ENCODE assay signal across 18 mouse cellular contexts in genomic region chr6:122609771-122610170, GRCm38 (mm10). TPM values are rescaled to one million over a fixed set of nuclear protein-coding genes. Genes with fewer than 3 reads are reported as not detected.
A peak's percentile ranks its signal among the peaks of the same experiment; 100 is the strongest.
DNase-seq lines count a peak whose midpoint lies in the region; ATAC-seq and TF ChIP-seq lines count a peak whose summit lies in the region.
"Had no signal": no experiment of that assay in that cellular context is flagged by ENCODE, and none has a peak within 500 bp of the region (broad histone marks: within the 10 kb centered on the region; RNA-seq: fewer than 3 reads in every experiment).

Gene Gdf3 (minus strand): TSS chr6:122610087.

- DNase-seq in heart, postnatal 14 days = no peak
- DNase-seq in liver, embryonic 14.5 days (ENCODE audit: low read depth in 3 of 3, low spot score in 3 of 3) = no peak
- no peak for DNase-seq in adrenal gland, postnatal 10 days
- no peak for DNase-seq in yolk sac, embryonic 10.5 days (ENCODE audit: low spot score)
- DNase-seq: adrenal gland, adult 8-10 months; B cell, adult 2 months; cerebellum, adult 11 months; gastrocnemius, postnatal 25 days; kidney, postnatal 36 days; lung, embryonic 14.5 days; midbrain, embryonic 14.5 days had no signal

- intact Hi-C loops in heart, postnatal 14 days (cut with DNase I) = no loop called here

- no peak for ATAC-seq in heart, embryonic 12.5 days (ENCODE audit: insufficient number of reproducible peaks, low FRiP score)
- ATAC-seq in common myeloid progenitor, adult 5-6 weeks (replicated peaks; ENCODE audit: low read depth, poor library complexity, severe bottlenecking) = peak; percentile 76
- ATAC-seq in liver, embryonic 14.5 days (ENCODE audit: insufficient read depth) = peak; percentile 74; the same call in 1 of the 2 replicates
- ATAC-seq in forebrain, embryonic 12.5 days (ENCODE audit: low FRiP score) = no peak
- ATAC-seq: Patski had no signal

- H3K4me3 ChIP-seq in heart, embryonic 12.5 days = peak within 1 kb of the TSS; percentile 9; the same call in 1 of the 2 replicates
- peak within 1 kb of the TSS; percentile 75 for H3K4me3 ChIP-seq in ES-Bruce4 (ENCODE audit: low read depth, low read length)
- H3K4me3 ChIP-seq in liver, embryonic 14.5 days (ENCODE audit: insufficient read depth in 1 of 2, low read depth in 2 of 2, low read length in 2 of 2) = peak within 1 kb of the TSS in 1 of 2 experiments; percentile 10; a peak in 1 of 4 replicates
- H3K4me3 ChIP-seq in forebrain, embryonic 12.5 days (replicated peaks) = no peak within 1 kb of the TSS
- H3K4me3 ChIP-seq: neural tube, embryonic 15.5 days had no signal

- peak; percentile 82 for TF ChIP-seq EP300 in ES-Bruce4 (IDR thresholded peaks at IDR 0.05; ENCODE audit: insufficient read depth, low read depth, low read length)
- TF ChIP-seq EP300 in liver, embryonic 14.5 days (IDR thresholded peaks at IDR 0.05; ENCODE audit: low read depth) = no peak

- peak within 1 kb of the TSS; percentile 51 for H3K4me2 ChIP-seq in heart, embryonic 12.5 days
- peak within 1 kb of the TSS; percentile 50 for H3K4me2 ChIP-seq in liver, embryonic 14.5 days (ENCODE audit: low read depth)
- no peak within 1 kb of the TSS for H3K4me2 ChIP-seq in forebrain, embryonic 12.5 days
- H3K4me2 ChIP-seq: lung, embryonic 14.5 days; neural tube, embryonic 15.5 days had no signal

- WGBS in heart, embryonic 12.5 days = 17% methylated on average over 14 of the region's 14 CpGs
- 18% methylated on average over 14 of the region's 14 CpGs for WGBS in liver, embryonic 14.5 days (ENCODE audit: insufficient replicate concordance)
- 65% methylated on average over 14 of the region's 14 CpGs for WGBS in forebrain, embryonic 12.5 days

- H3K9ac ChIP-seq in heart, embryonic 12.5 days = no peak within 1 kb of the TSS; the same call in 1 of the 2 replicates
- peak within 1 kb of the TSS; percentile 87 for H3K9ac ChIP-seq in ES-Bruce4 (ENCODE audit: low read depth, poor library complexity, severe bottlenecking)
- H3K9ac ChIP-seq in liver, embryonic 14.5 days (replicated peaks) = peak within 1 kb of the TSS; percentile 43
- no peak within 1 kb of the TSS for H3K9ac ChIP-seq in forebrain, embryonic 12.5 days
- H3K9ac ChIP-seq: lung, embryonic 14.5 days; neural tube, embryonic 15.5 days had no signal

- peak; percentile 35 for TF ChIP-seq POLR2A in ES-Bruce4 (IDR thresholded peaks at IDR 0.05; ENCODE audit: insufficient read depth, low read length)

- peaks cover 4% of the 10 kb centered on the region; the same call in 1 of the 2 replicates for H3K4me1 ChIP-seq in heart, embryonic 12.5 days (replicated peaks)
- H3K4me1 ChIP-seq in ES-Bruce4 (ENCODE audit: control insufficient read depth, insufficient read depth, low read length) = peaks cover 2% of the 10 kb centered on the region
- peaks cover 0 to 7% of the 10 kb centered on the region in 2 experiments; a peak in 2 of 4 replicates for H3K4me1 ChIP-seq in liver, embryonic 14.5 days (replicated peaks; ENCODE audit: control insufficient read depth in 2 of 2, insufficient read depth in 2 of 2, low read length in 1 of 2)
- H3K4me1 ChIP-seq in forebrain, embryonic 12.5 days = no peaks in the 10 kb centered on the region
- H3K4me1 ChIP-seq: neural tube, embryonic 15.5 days had no signal

- TF ChIP-seq CTCF in ES-Bruce4 (IDR thresholded peaks at IDR 0.05; ENCODE audit: low read depth, low read length) = no peak
- TF ChIP-seq CTCF in liver, embryonic 14.5 days (IDR thresholded peaks at IDR 0.05; ENCODE audit: low read depth) = no peak

- no peaks in the 10 kb centered on the region for H3K27me3 ChIP-seq in heart, embryonic 12.5 days (replicated peaks)
- H3K27me3 ChIP-seq in ES-Bruce4 (ENCODE audit: control insufficient read depth, insufficient read depth, low read length, poor library complexity, severe bottlenecking) = no peaks in the 10 kb centered on the region
- H3K27me3 ChIP-seq in liver, embryonic 14.5 days (ENCODE audit: control insufficient read depth, insufficient read depth, low read length) = no peaks in the 10 kb centered on the region
- H3K27me3 ChIP-seq in forebrain, embryonic 12.5 days = no peaks in the 10 kb centered on the region
- H3K27me3 ChIP-seq: neural tube, embryonic 15.5 days; Patski had no signal

- no peaks in the 10 kb centered on the region for H3K9me3 ChIP-seq in heart, embryonic 12.5 days (replicated peaks)
- no peaks in the 10 kb centered on the region for H3K9me3 ChIP-seq in ES-Bruce4 (replicated peaks; ENCODE audit: control insufficient read depth, insufficient read depth, low read length, poor library complexity, severe bottlenecking)
- no peaks in the 10 kb centered on the region for H3K9me3 ChIP-seq in liver, embryonic 14.5 days (ENCODE audit: control insufficient read depth, low read length)
- H3K9me3 ChIP-seq in forebrain, embryonic 12.5 days = no peaks in the 10 kb centered on the region
- H3K9me3 ChIP-seq: neural tube, embryonic 15.5 days had no signal

- H3K36me3 ChIP-seq in heart, embryonic 12.5 days = no peaks in the 10 kb centered on the region
- H3K36me3 ChIP-seq in ES-Bruce4 (ENCODE audit: control insufficient read depth, insufficient read depth, low read length, poor library complexity, severe bottlenecking) = peaks cover 9% of the 10 kb centered on the region
- H3K36me3 ChIP-seq in liver, embryonic 14.5 days (replicated peaks; ENCODE audit: control insufficient read depth, insufficient read depth, low read depth) = no peaks in the 10 kb centered on the region
- H3K36me3 ChIP-seq in forebrain, embryonic 12.5 days (replicated peaks) = no peaks in the 10 kb centered on the region
- H3K36me3 ChIP-seq: neural tube, embryonic 15.5 days had no signal

- H3K27ac ChIP-seq in heart, embryonic 12.5 days (ENCODE audit: poor library complexity, severe bottlenecking) = no peak within 1 kb of the TSS
- peak within 1 kb of the TSS; percentile 98 for H3K27ac ChIP-seq in ES-Bruce4 (ENCODE audit: insufficient read depth, low read length)
- no peak within 1 kb of the TSS for H3K27ac ChIP-seq in liver, embryonic 14.5 days
- H3K27ac ChIP-seq in forebrain, embryonic 12.5 days = no peak within 1 kb of the TSS
- H3K27ac ChIP-seq: neural tube, embryonic 15.5 days had no signal

RNA-seq across cellular contexts. Expression of gene Gdf3, which starts in this region (rescaled TPM):
- 0.14 and 0.28 TPM in 2 replicates for polyA plus RNA-seq in heart, embryonic 12.5 days (2016; fragmentation: Nextera tagmentation; extraction: Ambion mirVana)
- total RNA-seq in heart, postnatal 14 days (2021) = not detected
- polyA plus RNA-seq in ES-Bruce4 (2011; ENCODE audit: insufficient read depth, insufficient read length, low read depth, missing spikeins) = 34.8 and 37.0 TPM in 2 replicates
- 4.1 and 5.6 TPM in 2 replicates for total RNA-seq in common myeloid progenitor, adult 5-6 weeks (2017)
- polyA plus RNA-seq in liver, embryonic 14.5 days (2012; rRNA removed) = 1.5 and 1.6 TPM in 2 replicates
- polyA plus RNA-seq in liver, embryonic 14.5 days (2014; fragmentation: Nextera tagmentation; extraction: Ambion mirVana) = 2.2 and 2.8 TPM in 2 replicates
- 0.12 TPM in 1 of 2 replicates, not detected in the other for polyA plus RNA-seq in forebrain, embryonic 12.5 days (2016; fragmentation: Nextera tagmentation; extraction: Ambion mirVana)
- not detected for total RNA-seq in adrenal gland, postnatal 10 days (2021)
- total RNA-seq: gastrocnemius, postnatal 25 days; left cerebral cortex, postnatal 10 days had no signal
- polyA plus RNA-seq: lung, embryonic 14.5 days; Patski had no signal

Comparison
In these comparisons a context has a peak if more than half of its experiments do, and no peak if none do; other contexts are left out.
1. ATAC-seq: peak in common myeloid progenitor, adult 5-6 weeks (single experiment) and liver, embryonic 14.5 days (single experiment); none in heart, embryonic 12.5 days (single experiment) and forebrain, embryonic 12.5 days (single experiment).
2. H3K9ac ChIP-seq: peak in ES-Bruce4 (single experiment) and liver, embryonic 14.5 days (single experiment); none in heart, embryonic 12.5 days (single experiment) and forebrain, embryonic 12.5 days (single experiment).